Mouse (Mus musculus) cerebellum, adult 2 months (tissue): ENCODE measurements around the gene Mip. TPM values are rescaled to one million over a fixed set of nuclear protein-coding genes. Genes with fewer than 3 reads are reported as not detected.
"Not testable (repeated sequence)": the region's sequence is repeated elsewhere in the genome, so short reads cannot be mapped to it uniquely, and the experiment has no call there.

Source experiments
- DNase-seq, 2 experiments: peaks; one replicate each; pipeline ENCODE4 v3.0.0; 2021
- H3K27ac ChIP-seq: fragments of 200-500 bp; 2 replicates; pipeline ENCODE4 v1.5.1; 2012; ENCODE audit warnings: low read length, control low read depth, inconsistent platforms; ENCODE audit not compliant: insufficient read depth
- H3K27me3 ChIP-seq: fragments of 200-500 bp; 2 replicates; pipeline ENCODE4 v1.6.1; 2012; ENCODE audit warnings: inconsistent platforms, mild to moderate bottlenecking, low read length, moderate library complexity; ENCODE audit not compliant: control insufficient read depth, insufficient read depth
- H3K4me1 ChIP-seq: fragments of 200-500 bp; 2 replicates; pipeline ENCODE4 v1.6.1; 2011; ENCODE audit warnings: low read length; ENCODE audit not compliant: control insufficient read depth, insufficient read depth
- H3K4me3 ChIP-seq: fragments of 200-500 bp; replicated peaks from 2 replicates; pipeline ENCODE3; 2011; ENCODE audit warnings: mild to moderate bottlenecking, low read depth, low read length, control low read depth; ENCODE audit not compliant: insufficient read depth
- CTCF ChIP-seq: fragments of 200-500 bp; IDR thresholded peaks from 2 replicates; pipeline ENCODE4 v1.5.1; 2011; ENCODE audit warnings: low read depth, mild to moderate bottlenecking, control low read depth, low read length, moderate library complexity, borderline replicate concordance; ENCODE audit not compliant: insufficient read depth
- POLR2A ChIP-seq: fragments of 200-500 bp; IDR thresholded peaks from 2 replicates; pipeline ENCODE4 v1.6.1; 2011; ENCODE audit warnings: low read length, control low read depth, borderline replicate concordance; ENCODE audit not compliant: insufficient read depth
- WGBS: fragments of 180-500 bp; shearing (Covaris S2); methylation state at CpG from one replicate; pipeline ENCODE4 v1.1.7; 2018; 5-methylcytosine and 5-hydroxymethylcytosine counted together
- polyA plus RNA-seq: library from polyadenylated mRNA; depleted of rRNA; stranded (reverse); fragments of >200 nt; gene quantifications from 2 replicates; pipeline ENCODE4 v1.2.3, GENCODE M21; 2012

Mip gene
- polyA plus RNA-seq, 1 experiment: not detected

- Histone ChIP-seq H3K27ac (no peak overlapping the region), H3K4me1 (no peaks in the 10 kb centered on the region), H3K27me3 (no peaks in the 10 kb centered on the region), H3K4me3 (no peak overlapping the region)
- peak; percentile 58 to 77 for DNase-seq
- WGBS: 49% methylated on average over 2 of the region's 2 CpGs
- TF ChIP-seq POLR2A: no peak
- peak; percentile 56 for TF ChIP-seq CTCF
Observed at GRCm38 (mm10) chr10:128188242-128188877, 37.3 kb upstream of the Mip start.

GRCm38 (mm10) chr10:128191472-128191871 lies 34.2 kb upstream of the Mip start:
- no peak for DNase-seq
- no peak overlapping the region for H3K27ac ChIP-seq
- H3K4me1 ChIP-seq: no peaks in the 10 kb centered on the region
- WGBS: 91% methylated on average over 2 of the region's 2 CpGs
- TF ChIP-seq POLR2A: no peak
- TF ChIP-seq CTCF: no peak
- H3K4me3 ChIP-seq: no peak overlapping the region
- H3K27me3 ChIP-seq: no peaks in the 10 kb centered on the region

- H3K27ac ChIP-seq, DNase-seq, H3K4me3 ChIP-seq, H3K4me1 ChIP-seq, H3K27me3 ChIP-seq: not testable (repeated sequence)
- WGBS: 88% methylated on average over 3 of the region's 3 CpGs
Observed at GRCm38 (mm10) chr10:128192030-128192766, 33.4 kb upstream of the Mip start.

- TF ChIP-seq POLR2A (no peak), CTCF (no peak)
- no peak for DNase-seq
- Histone ChIP-seq H3K27me3 (no peaks in the 10 kb centered on the region), H3K4me1 (no peaks in the 10 kb centered on the region), H3K27ac (no peak overlapping the region), H3K4me3 (no peak overlapping the region)
- WGBS: 97% methylated on average over 6 of the region's 6 CpGs
Observed at GRCm38 (mm10) chr10:128193113-128193512, 32.5 kb upstream of the Mip start.

GRCm38 (mm10) chr10:128194024-128194550 lies 31.6 kb upstream of the Mip start, which contains the start of gene Gls2:
Gene Gls2, plus strand, starts transcription at chr10:128194457.
- under 1% methylated on average over 46 of the region's 46 CpGs for WGBS
- peak within 1 kb of the TSS; percentile 83 for H3K4me3 ChIP-seq
- peak within 1 kb of the TSS; percentile 73 for H3K27ac ChIP-seq
- H3K27me3 ChIP-seq: no peaks in the 10 kb centered on the region
- TF ChIP-seq CTCF (no peak), POLR2A (peak; percentile 86)
- H3K4me1 ChIP-seq: no peaks in the 10 kb centered on the region
- peak; percentile 99 to 100 for DNase-seq

- Histone ChIP-seq H3K4me1 (no peaks in the 10 kb centered on the region), H3K27me3 (no peaks in the 10 kb centered on the region), H3K4me3 (peak overlapping the region; percentile 83), H3K27ac (peak overlapping the region; percentile 73)
- DNase-seq: peak; percentile 79
- WGBS: under 1% methylated on average over 72 of the region's 79 CpGs
- TF ChIP-seq CTCF (no peak), POLR2A (peak; percentile 90; the same call in 1 of the 2 replicates)
Observed at GRCm38 (mm10) chr10:128194551-128195461, 30.8 kb upstream of the Mip start.

GRCm38 (mm10) chr10:128201856-128202255 lies 23.8 kb upstream of the Mip start:
- no peaks in the 10 kb centered on the region for H3K4me1 ChIP-seq
- WGBS: 81% methylated on average over 6 of the region's 6 CpGs

More at GRCm38 (mm10) chr10:128201856-128202255, 23.8 kb upstream of the Mip start:
- Histone ChIP-seq H3K4me3 (no peak overlapping the region), H3K27ac (no peak overlapping the region), H3K27me3 (no peaks in the 10 kb centered on the region)
- TF ChIP-seq POLR2A (no peak), CTCF (no peak)
- no peak for DNase-seq
